Mouse (Mus musculus): ENCODE data around the gene Dmgdh. TPM values are rescaled to one million over a fixed set of nuclear protein-coding genes. Genes with fewer than 3 reads are reported as not detected.

Dmgdh gene
- polyA plus RNA-seq, 1 experiment: not detected

DNA sequence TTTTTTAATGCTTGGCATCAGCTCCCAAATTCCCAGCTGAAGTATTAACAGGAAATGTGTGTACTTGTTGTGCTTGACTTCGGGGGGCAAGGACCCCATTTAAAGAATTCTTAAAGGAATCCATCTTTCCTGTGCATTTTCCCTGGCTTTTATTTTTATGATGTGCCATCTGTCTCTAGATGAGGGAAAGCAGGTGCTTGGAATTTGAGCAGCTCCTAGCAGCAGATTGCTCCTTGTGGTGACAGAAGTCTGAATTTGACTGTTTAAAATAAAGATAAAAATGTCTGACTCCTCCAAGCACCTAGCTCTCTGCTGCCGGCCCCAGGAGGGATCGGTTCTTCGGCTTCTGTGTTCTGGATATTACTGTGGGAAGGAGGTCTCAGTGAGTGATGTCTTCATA is 47.7 kb downstream of the Dmgdh start:
- TF ChIP-seq CTCF (IDR thresholded peaks at IDR 0.05; ENCODE audit: insufficient read depth, low read depth, low read length): no peak
- TF ChIP-seq POLR2A (IDR thresholded peaks at IDR 0.05; ENCODE audit: insufficient read depth, low read depth, low read length): no peak
- 77% methylated on average over 4 of the region's 4 CpGs for WGBS
- no peak overlapping the region for H3K4me3 ChIP-seq (ENCODE audit: insufficient read depth, low read depth, low read length)
- no peak overlapping the region for H3K27ac ChIP-seq (ENCODE audit: insufficient read depth, low read depth, low read length)
- 0 out of 2 replicates have a peak, but pooled peaks cover 2% of the 10 kb centered on the region for H3K4me1 ChIP-seq (ENCODE audit: control insufficient read depth, insufficient read depth, low read length)

DNA sequence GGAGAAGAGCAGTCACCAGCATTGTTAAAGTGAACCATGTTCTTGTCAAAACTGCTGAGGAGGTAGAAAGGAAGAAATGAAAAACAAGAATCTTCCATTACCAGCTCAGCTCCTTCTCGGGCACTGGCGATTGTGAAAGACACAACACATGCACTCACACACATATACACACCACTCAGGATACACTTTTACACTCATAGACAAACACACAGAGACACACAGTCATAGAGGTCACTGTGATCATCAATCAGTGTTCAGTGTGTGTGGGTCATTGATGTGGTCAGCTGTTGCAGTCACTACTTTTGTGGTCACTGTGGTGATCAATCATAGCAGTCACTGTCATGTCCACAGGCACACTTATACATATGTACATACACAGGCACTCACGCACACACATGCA is 49.2 kb downstream of the Dmgdh start:
- no peak for TF ChIP-seq CTCF (IDR thresholded peaks at IDR 0.05; ENCODE audit: insufficient read depth, low read depth, low read length)
- 83% methylated on average over 3 of the region's 3 CpGs for WGBS
- Histone ChIP-seq H3K4me1 (ENCODE audit: control insufficient read depth, insufficient read depth, low read length) (0 out of 2 replicates have a peak, but pooled peaks cover 2% of the 10 kb centered on the region), H3K27ac (ENCODE audit: insufficient read depth, low read depth, low read length) (no peak overlapping the region), H3K4me3 (ENCODE audit: insufficient read depth, low read depth, low read length) (no peak overlapping the region)

DNA sequence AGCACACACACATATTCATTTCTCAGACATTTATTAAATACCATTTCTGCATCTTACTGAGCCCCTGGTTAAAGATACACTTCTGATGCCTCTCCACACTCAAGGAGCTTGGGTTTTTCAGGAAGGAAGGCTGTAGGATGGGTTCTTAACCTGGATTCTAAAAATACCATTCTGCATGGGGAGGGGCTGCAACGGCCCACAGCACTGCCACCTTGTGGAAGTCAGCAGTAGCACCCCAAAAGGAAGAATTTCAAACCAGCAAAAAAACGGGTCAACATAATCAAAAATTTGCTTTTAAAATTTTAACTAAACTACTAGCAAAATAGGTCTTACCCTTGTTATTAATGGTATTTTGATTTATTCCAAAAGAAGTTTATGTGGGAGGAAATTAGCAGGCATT is 50.0 kb downstream of the Dmgdh start:
- WGBS: 12% methylated on average over 2 of the region's 2 CpGs
- TF ChIP-seq POLR2A (IDR thresholded peaks at IDR 0.05; ENCODE audit: insufficient read depth, low read depth, low read length) (no peak), CTCF (IDR thresholded peaks at IDR 0.05; ENCODE audit: insufficient read depth, low read depth, low read length) (peak; percentile 52; the same call in 1 of the 2 replicates)
- no peak overlapping the region for H3K27ac ChIP-seq (ENCODE audit: insufficient read depth, low read depth, low read length)
- H3K4me3 ChIP-seq (ENCODE audit: insufficient read depth, low read depth, low read length): no peak overlapping the region
- no peaks in the 10 kb centered on the region for H3K4me1 ChIP-seq (ENCODE audit: control insufficient read depth, insufficient read depth, low read length)

DNA sequence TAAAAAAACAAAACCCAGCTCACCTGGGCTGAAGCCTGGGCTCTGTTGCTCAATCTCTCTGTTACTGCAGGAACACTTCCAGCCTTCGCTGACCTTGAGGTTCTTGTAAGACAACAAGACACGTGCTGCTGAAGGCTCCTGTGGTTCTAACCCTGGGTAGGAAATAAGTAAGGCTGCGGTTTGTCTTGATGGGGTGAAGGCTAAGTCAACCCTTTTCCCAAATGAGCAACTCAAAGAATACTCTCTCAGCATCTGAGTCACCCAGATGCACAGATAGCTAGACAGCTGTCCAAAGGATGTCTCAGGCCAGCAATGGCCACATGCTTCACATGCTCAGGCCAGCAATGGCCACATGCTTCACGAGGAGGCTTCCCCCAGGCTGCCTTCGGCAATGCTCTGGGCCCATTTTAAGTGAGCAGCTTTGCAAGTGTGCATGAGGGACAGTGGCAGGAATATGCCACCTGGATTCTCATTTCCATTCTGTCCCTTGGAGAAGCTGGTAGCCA is 61.0 kb downstream of the Dmgdh start:
- no peak overlapping the region for H3K4me3 ChIP-seq (ENCODE audit: insufficient read depth, low read depth, low read length)
- WGBS: 91% methylated on average over 5 of the region's 5 CpGs
- H3K27ac ChIP-seq (ENCODE audit: insufficient read depth, low read depth, low read length): no peak overlapping the region
- no peaks in the 10 kb centered on the region for H3K4me1 ChIP-seq (ENCODE audit: control insufficient read depth, insufficient read depth, low read length)
- TF ChIP-seq POLR2A (IDR thresholded peaks at IDR 0.05; ENCODE audit: insufficient read depth, low read depth, low read length): no peak
- no peak for TF ChIP-seq CTCF (IDR thresholded peaks at IDR 0.05; ENCODE audit: insufficient read depth, low read depth, low read length)

DNA sequence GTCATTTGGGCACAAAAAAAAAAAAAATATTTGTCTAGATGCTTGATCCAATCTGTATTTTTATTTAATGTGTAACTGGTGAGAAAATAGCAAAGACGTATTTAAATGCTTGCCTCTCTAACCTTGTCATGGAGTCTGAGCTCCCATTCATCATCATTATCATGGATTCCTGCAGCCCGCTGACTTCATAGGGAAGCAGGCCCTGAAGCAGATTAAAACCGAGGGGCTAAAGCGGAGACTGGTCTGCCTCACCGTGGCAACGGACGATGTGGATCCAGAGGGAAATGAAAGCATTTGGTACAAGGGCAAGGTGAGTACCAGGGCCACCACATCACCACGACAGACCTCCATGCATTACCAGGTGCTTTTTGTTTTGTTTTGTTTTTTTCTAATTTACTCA is 69.9 kb downstream of the Dmgdh start:
- H3K27ac ChIP-seq (ENCODE audit: insufficient read depth, low read depth, low read length): no peak overlapping the region
- TF ChIP-seq CTCF (IDR thresholded peaks at IDR 0.05; ENCODE audit: insufficient read depth, low read depth, low read length): no peak
- no peak for TF ChIP-seq POLR2A (IDR thresholded peaks at IDR 0.05; ENCODE audit: insufficient read depth, low read depth, low read length)
- no peak overlapping the region for H3K4me3 ChIP-seq (ENCODE audit: insufficient read depth, low read depth, low read length)
- WGBS: 50% methylated on average over 8 of the region's 8 CpGs
- H3K4me1 ChIP-seq (ENCODE audit: control insufficient read depth, insufficient read depth, low read length): no peaks in the 10 kb centered on the region

DNA sequence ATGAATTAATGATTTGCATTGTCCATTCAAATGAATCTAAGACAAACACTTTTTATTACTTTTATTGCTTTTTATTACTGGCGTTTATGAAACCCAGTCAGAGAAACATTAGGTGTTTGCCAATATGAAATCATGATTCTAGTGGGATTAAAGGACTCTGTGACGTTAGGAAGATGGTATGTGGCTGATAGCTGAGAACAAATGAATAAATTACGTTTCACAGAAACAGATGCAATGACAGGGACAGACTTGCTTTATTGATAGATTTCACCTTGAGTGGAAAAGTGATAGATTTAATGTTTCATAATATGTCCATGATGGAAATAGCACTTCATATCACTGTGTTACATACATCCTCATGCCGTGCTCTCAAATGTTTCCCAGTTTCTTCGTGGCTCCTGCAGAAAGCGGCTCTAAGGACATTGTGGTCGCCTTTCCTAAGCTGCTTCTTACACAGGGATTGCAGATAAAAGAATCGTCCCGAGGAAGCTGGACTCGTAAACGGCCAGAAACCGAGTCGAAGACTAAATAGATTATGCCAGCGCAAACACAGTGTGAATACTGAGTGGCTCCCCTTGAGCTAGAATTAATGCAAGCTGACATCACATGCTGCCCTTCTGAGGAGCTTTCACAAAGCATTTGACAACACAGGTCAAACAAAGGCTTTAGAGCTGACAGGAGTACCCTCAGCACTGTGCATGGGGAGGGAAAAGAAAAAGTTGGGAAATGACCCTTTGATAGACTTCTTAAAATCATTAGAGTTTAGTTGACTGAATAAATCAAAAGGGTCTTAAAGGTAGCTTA is 78.6 kb downstream of the Dmgdh start:
- H3K4me1 ChIP-seq (ENCODE audit: control insufficient read depth, insufficient read depth, low read length): no peaks in the 10 kb centered on the region
- H3K4me3 ChIP-seq (ENCODE audit: insufficient read depth, low read depth, low read length): no peak overlapping the region
- no peak overlapping the region for H3K27ac ChIP-seq (ENCODE audit: insufficient read depth, low read depth, low read length)
- 50% methylated on average over 14 of the region's 14 CpGs for WGBS
- TF ChIP-seq CTCF (IDR thresholded peaks at IDR 0.05; ENCODE audit: insufficient read depth, low read depth, low read length): no peak
- no peak for TF ChIP-seq POLR2A (IDR thresholded peaks at IDR 0.05; ENCODE audit: insufficient read depth, low read depth, low read length)

DNA sequence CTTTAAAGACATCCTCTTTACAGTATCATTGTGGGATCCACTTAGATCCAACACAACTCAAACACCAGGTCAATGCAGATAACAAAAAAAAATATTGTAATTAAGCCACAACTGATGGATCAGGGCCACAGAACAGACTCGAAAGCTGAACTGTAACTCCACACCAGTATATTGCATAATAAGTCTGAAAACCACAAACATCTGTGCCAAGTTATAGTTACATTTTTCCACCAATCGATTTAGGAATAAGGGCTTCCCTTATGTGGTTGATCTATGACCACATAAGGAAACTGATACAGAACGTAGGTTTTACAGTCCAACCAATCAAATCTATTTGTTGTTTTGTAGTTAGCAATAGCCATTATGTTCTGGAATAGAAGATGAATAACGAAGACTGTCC is 80.9 kb downstream of the Dmgdh start:
- no peak for TF ChIP-seq CTCF (IDR thresholded peaks at IDR 0.05; ENCODE audit: insufficient read depth, low read depth, low read length)
- no peak for TF ChIP-seq POLR2A (IDR thresholded peaks at IDR 0.05; ENCODE audit: insufficient read depth, low read depth, low read length)
- 94% methylated on average over 4 of the region's 4 CpGs for WGBS
- no peak overlapping the region for H3K27ac ChIP-seq (ENCODE audit: insufficient read depth, low read depth, low read length)
- no peaks in the 10 kb centered on the region; the same call in 1 of the 2 replicates for H3K4me1 ChIP-seq (ENCODE audit: control insufficient read depth, insufficient read depth, low read length)
- no peak overlapping the region for H3K4me3 ChIP-seq (ENCODE audit: insufficient read depth, low read depth, low read length)

DNA sequence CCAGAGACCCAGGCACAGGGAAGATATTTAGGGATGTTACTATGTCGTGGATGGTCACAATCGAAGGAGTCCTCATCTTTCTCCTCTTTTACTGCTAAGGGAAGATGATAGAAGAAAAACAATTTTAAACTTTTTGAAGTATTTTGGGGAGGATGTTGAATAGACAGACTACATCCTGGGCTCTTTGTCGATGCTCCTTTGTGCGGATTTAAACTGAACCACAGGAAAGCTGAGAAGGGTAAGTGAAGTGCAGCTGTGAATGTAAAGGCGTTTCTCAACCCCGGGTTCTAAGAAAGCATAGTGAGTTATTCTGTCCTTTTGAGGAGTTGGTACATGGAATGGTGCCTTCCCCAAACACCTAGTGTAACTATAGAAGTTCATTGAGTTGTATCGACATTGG is 82.4 kb downstream of the Dmgdh start:
- no peaks in the 10 kb centered on the region; the same call in 1 of the 2 replicates for H3K4me1 ChIP-seq (ENCODE audit: control insufficient read depth, insufficient read depth, low read length)
- no peak overlapping the region for H3K4me3 ChIP-seq (ENCODE audit: insufficient read depth, low read depth, low read length)
- no peak for TF ChIP-seq POLR2A (IDR thresholded peaks at IDR 0.05; ENCODE audit: insufficient read depth, low read depth, low read length)
- no peak for TF ChIP-seq CTCF (IDR thresholded peaks at IDR 0.05; ENCODE audit: insufficient read depth, low read depth, low read length)
- 93% methylated on average over 7 of the region's 7 CpGs for WGBS
- no peak overlapping the region for H3K27ac ChIP-seq (ENCODE audit: insufficient read depth, low read depth, low read length)

DNA sequence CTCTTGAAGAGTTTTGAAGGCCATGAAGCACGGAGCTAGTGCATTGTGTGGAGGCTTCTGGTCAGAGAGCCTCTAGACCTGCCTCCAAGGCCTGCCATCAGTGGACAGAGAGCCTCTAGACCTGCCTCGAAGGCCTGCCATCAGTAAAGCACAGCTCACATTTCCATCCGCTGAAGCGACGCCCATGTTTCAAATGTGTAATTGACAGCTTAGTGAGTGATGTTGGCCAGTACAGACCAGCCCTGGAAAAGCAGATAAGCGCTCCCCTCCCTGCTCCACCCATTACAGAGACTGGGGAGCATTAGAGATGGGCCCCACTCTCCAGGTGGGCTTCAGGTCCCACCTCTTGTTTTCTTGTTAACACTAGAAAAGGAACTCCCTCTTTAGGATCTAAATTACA is 83.3 kb downstream of the Dmgdh start:
- TF ChIP-seq CTCF (IDR thresholded peaks at IDR 0.05; ENCODE audit: insufficient read depth, low read depth, low read length) (no peak), POLR2A (IDR thresholded peaks at IDR 0.05; ENCODE audit: insufficient read depth, low read depth, low read length) (no peak)
- 94% methylated on average over 6 of the region's 6 CpGs for WGBS
- Histone ChIP-seq H3K4me1 (ENCODE audit: control insufficient read depth, insufficient read depth, low read length) (no peaks in the 10 kb centered on the region; the same call in 1 of the 2 replicates), H3K27ac (ENCODE audit: insufficient read depth, low read depth, low read length) (no peak overlapping the region), H3K4me3 (ENCODE audit: insufficient read depth, low read depth, low read length) (no peak overlapping the region)

All from olfactory bulb, adult 2 months (tissue).